Mouse (Mus musculus) gonadal fat pad, adult 2 months (tissue): ENCODE data around the gene H2afx. TPM values are rescaled to one million over a fixed set of nuclear protein-coding genes. Genes with fewer than 3 reads are reported as not detected.
"Not testable (repeated sequence)": the region's sequence is repeated elsewhere in the genome, so short reads cannot be mapped to it uniquely, and the experiment has no call there.

Source experiments
- DNase-seq: peaks from one replicate; pipeline ENCODE4 v3.0.0-alpha.2; 2012; ENCODE audit warnings: low read depth
- polyA plus RNA-seq: library from polyadenylated mRNA; depleted of rRNA; stranded (reverse); fragments of >200 nt; gene quantifications from 2 replicates; pipeline ENCODE4 v1.2.3, GENCODE M21; 2012

The H2afx gene
- polyA plus RNA-seq, 1 experiment, result 52.0 TPM

DNA sequence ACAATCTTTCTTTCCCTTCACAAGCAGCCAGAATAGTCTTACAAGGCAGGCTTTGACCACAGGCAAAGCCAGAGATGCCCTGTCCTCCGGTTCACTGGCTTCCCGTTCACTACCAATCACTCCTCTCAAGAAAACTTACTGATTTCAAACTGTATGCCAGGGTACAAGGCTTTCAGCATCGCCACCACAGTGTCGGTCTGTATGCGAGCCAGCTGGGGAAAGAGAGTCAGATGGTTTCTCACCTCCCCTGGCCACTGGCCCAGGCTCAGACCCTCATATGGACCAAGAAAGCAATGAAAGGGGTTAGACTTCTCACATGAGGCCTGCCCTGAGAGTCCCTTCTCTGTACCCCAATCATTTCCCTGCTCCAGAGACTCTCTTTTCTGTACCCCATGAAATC, 7.0 kb downstream of the H2afx start:
- no peak for DNase-seq

- no peak for DNase-seq
Measured at GRCm38 (mm10) chr9:44342173-44342572, 7.7 kb downstream of the H2afx start.

DNA sequence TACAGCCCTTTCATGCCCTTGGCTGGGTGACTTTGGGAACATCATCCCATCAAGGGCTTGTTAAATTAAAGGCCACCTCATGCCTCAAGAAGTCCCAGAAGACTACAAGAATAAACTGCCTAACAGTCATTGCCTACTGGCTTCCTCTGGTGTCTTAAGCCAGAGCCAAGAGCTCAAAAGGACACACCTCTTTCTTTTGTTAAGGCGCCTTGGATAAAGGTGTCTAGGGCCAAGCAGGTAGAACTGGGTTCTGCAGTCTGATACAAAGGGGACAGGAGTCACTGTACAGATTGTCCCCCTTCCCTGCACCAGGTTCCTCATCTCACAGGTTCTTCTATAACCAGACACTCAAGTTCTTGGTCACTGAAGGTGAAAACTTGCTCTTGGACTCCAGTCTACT, 8.1 kb downstream of the H2afx start:
- DNase-seq, result no peak

DNA sequence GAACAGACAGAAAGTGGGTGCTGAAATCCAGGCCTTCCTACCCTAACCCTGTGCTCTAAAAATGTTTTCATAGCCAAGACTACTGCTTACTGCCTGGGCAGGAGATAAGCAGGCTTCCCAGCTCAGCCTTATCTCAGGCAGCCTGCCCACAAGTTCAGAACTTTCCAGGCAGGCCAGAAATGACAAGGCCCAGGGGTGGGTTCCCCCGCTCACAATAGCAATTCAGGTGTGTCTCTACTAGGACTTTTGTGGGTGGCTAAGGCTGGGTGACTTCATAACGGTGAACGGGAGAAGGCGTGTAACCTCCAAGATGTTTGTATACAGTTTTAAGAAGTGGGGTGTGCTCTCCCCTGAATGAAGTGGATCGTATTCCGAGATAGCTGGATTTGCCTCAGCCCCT, 8.8 kb downstream of the H2afx start:
- no peak for DNase-seq

DNA sequence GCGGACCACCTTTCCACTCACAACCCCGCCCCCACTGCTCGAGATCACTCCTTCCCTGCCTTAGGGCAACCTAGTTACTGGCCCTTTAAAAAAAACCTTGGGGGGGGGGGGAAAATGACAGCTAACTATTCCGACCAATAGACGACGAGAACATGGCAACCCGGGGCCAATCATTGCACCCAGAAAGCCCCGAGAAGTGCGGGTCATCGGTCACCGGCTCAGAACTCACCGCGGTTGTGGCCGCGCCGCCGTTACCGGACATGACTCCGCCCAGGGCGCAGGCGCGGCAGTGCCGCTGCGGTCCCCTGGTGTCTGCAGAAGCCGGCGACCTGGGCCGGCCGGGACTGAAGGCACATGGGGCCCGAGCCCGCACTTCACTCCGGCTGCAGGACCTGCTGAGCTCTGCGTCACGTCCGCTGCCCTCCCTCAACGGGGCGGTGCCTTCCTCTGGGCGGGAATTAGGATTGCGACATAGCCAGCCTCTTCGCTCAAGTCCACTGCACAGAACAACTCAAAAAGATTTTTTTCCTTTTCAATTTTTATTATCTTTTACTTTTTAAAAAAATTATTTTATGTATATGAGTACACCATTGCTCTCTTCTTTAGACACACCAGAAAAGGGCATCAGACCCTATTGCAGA, 9.4 kb downstream of the H2afx start, which contains the start of gene Hmbs:
Gene Hmbs (minus strand): TSS at position 448 of the 641 bp plus-strand sequence.
- peak; percentile 62 for DNase-seq

DNA sequence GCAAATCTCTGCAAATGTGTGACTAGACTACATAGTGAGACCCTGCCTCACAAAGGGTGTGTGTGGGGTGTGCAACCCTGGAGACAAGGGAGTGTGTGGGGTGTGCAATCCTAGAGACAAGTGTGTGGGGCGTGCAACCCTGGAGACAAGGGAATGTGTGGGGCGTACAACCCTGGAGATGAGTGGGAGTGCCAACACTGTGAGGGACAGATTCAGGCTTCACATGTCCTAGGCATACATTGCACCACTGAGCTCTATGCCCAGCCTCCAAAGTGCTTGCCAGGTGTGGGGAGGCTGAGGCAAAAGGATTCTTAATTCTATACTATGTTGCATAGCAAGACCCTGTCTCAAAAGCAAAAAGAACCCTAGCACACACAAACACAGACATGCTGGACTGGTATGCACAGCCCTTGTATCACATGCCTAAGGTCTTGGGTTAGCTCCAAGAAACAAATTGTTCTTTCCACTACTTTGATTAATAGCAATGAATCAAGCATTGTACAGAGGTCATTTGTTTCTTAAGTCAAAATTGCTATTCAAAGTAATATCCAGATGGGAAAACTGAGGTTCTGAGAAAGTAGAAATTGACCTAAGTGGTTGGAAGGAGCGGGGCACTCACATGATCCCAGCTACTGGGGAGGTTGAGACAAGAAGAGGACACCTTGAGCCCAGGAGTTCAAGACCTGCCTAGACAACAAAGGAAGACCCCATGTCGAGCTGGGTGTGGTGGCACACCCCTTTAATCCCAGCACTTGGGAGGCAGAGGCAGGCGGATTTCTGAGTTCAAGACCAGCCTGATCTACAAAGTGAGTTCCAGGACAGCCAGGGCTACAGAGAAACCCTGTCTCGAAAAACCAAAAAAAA, 11.3 kb downstream of the H2afx start:
- no peak for DNase-seq

- no peak for DNase-seq
Measured at GRCm38 (mm10) chr9:44347166-44347565, 12.7 kb downstream of the H2afx start.

GRCm38 (mm10) chr9:44347621-44348020, 13.1 kb downstream of the H2afx start:
- no peak for DNase-seq

GRCm38 (mm10) chr9:44348546-44348945, 14.1 kb downstream of the H2afx start:
- no peak for DNase-seq

DNA sequence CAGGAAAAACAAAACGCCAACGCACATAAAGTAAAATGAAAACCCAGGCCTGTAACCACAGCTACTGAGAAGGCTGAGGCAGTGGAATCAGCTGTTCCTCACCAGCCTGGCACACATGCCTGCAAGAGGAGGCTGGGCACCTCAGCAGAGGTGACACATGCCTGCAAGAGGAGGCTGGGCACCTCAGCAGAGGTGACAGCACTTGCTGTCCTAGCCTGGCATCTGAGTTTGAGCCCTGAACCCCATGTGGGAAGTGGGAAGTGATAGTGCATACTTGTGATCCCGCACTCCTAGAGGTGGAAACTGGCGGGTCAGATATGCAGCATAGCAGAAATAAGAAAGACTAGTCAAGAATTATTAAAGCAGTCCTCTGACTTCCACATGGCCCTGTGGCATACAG, 16.9 kb downstream of the H2afx start:
- no peak for DNase-seq

GRCm38 (mm10) chr9:44352337-44352736, 17.8 kb downstream of the H2afx start:
- DNase-seq, result no peak

DNA sequence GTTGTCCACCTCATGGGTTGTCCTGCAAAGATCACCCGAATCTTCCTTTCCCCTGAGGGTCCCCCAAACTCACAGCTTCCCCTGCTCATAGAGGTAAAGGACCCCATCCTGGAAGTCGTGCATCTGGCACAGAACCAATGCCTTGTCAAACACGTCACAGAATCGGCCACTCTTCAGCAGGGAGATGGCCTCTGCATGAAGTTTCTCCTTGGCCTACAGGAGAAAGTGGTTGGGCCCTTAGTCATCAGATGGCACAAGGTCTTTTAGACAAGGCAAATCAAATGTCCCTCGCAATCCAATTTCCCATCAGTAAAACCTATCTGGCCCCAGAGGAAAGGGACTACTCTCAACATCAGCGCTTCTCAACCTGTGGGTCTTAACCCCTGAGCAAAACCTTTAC, 18.6 kb downstream of the H2afx start:
- DNase-seq, result no peak

DNA sequence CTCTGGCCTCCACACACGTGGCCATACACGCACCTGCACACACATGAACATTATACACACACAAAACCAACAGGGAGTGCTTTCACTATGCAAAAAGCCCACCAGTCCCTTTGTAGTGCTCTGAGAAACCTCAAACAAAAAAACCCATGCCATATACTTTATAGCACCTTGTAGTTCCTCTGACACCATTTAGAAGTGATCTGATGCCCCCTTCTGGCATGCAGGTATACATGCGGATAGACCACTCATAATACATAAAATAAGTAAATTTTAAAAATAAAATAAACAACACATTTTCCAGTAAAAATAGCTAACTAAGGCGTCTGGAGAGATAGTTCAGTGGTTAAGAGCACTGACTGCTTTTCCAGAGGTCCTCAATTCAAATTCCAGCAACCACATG, 22.7 kb downstream of the H2afx start:
- DNase-seq, result no peak

DNA sequence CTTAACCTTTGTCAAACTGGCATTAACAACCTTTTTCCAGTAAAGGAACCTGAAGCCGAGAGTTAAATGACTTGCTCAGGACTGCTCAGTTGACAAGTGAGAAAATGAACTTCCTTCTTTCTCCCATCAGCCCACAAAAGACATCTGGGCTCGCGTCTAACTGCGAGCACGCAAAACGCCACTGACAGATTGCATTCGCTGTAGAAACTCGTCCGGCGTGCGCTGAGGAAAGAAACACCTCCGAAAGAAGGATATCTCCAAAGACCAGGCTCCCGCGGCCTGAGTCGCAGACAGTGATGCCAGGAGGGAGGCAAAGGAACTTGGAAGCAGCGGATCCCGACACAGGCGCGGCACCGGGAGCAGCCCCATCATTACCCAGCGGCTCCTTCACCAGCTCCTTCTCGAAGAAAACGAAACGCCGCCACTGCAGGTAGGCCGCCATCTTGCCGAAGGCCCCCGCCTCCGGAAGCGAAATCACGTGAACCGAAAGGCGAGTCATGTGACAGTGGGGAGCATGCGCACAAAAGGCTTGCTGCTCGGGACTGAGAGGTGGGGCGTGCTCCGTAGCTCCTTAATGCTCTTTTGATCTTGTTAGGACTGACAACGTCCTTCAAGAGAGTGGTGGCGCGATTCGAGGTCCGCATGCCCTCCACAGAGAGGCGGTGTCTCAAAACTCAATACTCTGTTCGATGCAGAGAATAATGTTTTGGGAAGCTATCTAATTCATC, 26.9 kb downstream of the H2afx start, which contains the start of gene Vps11:
Gene Vps11 (minus strand): TSS at position 481 of the 728 bp plus-strand sequence.
- DNase-seq, result peak; percentile 61

- not testable (repeated sequence) for DNase-seq
Measured at GRCm38 (mm10) chr9:44361931-44362330, 27.4 kb downstream of the H2afx start.

DNA sequence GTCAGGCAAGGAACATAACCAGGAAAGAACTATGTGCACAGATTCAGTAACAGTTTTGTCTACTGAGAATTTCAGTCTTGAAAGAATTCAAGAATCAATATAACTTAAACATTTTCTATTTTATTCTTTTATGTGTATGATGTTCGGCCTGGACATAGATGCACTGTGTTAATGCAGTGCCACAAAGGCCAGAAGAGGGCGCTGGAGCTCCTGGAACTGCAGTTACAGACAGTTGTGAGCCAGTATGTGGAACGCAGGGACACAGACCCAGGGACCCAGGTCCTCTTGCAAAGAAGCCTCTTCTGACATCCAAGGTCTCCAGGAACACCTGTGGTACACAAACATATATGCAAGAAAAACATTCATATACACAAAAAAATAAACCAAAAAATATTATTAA, 30.0 kb downstream of the H2afx start:
- DNase-seq, result no peak

- no peak for DNase-seq
Measured at GRCm38 (mm10) chr9:44373386-44373785, 38.9 kb downstream of the H2afx start.

- no peak for DNase-seq
Measured at GRCm38 (mm10) chr9:44376141-44376540, 41.6 kb downstream of the H2afx start.

DNA sequence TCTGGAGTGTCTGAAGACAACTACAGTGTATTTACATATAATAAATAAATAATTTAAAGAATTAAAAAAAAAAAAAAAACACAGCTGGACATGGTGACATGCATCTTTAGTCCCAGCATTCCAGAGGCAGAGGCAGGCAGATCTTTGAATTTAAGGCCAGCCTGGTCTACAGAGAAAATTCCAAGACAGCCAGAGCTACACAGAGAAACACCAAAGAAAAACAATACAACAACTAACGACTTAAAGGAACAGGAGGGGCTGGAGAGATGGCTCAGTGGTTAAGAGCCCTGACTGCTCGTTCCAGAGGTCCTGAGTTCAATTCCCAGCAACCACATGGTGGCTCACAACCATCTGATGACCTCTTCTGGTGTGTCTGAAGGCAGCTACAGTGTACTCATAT, 42.8 kb downstream of the H2afx start:
- DNase-seq, result not testable (repeated sequence)

DNA sequence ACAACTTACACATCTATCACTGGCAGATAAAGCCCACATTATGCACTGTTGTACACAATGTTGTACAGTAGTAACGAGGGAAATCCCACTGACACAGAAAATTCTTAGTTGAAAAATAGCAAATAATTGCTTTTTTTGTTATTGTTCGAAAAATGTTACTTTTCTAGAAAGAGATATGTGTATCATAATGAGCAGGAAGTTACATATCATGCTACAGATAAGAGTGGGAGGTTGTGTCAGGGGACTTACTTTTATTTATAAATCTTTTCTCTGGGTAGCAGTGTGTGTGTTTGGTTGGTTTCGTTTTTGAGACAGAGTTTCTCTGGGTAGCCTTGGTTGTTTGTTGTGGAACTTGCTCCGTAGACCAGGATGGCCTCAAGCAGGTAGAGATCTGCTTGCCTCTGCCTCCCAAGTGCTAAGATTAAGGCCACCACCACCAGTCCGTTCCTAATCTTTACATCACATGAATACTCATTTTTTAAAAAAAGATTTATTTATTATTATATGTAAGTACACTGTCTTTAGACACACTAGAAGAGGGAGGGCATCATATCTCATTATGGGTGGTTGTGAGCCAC, 43.7 kb downstream of the H2afx start:
- DNase-seq, result no peak

- no peak for DNase-seq
Measured at GRCm38 (mm10) chr9:44379054-44379834, 44.8 kb downstream of the H2afx start, which contains the start of gene Hyou1. Hyou1 (plus strand) TSS chr9:44379490.
